7 mouse cellular contexts compared by ENCODE assay signal in the genomic region with DNA sequence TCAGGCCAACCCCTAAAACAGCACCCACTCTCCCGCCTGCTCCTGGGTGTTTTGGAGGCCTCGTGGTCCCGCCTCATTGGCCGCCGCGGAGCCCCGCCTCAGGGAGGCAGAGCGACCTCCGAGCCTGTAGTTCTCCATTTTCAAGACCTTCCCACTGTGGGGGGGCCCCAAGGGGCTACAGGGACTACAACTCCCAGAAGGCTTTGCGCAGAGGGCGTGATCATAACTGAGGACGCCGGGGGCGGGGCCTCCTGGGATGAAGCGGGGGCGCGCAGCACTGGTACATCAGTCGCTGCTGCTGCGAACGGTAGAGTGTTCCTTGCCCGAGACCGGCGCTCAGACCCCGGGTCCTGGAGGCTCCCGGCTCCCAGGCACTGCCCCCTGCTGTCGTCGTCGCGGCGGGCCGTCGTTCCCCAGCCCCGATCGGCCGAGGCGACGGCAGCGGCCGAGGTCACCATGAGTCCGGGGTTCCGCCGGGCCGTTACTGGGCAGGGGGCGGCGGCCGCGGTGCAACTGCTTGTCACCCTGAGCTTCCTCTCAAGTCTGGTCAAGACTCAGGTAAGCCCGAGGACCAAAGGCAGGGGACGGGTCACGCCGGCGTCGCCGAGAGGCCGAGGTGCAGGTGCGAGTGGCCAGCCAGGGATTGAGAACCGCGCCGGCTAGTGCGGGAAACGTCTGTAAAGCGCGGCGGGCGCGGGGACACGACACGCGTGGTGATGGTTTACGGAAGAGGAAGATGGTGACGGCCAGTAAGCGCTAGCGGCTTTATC. TPM values are rescaled to one million over a fixed set of nuclear protein-coding genes. Genes with fewer than 3 reads are reported as not detected.
DNase-seq lines count a peak whose midpoint lies in the region; ATAC-seq and TF ChIP-seq lines count a peak whose summit lies in the region.

TSS of gene Ero1lb (plus strand) at position 254 of the 770 bp plus-strand sequence.

- H3K4me1 ChIP-seq in intestine, postnatal 0 days (replicated peaks; ENCODE audit: control insufficient read depth, insufficient read depth, low read length), result no peaks in the 10 kb centered on the region; the same call in 1 of the 2 replicates
- H3K4me1 ChIP-seq in midbrain, embryonic 12.5 days, result peaks cover 6% of the 10 kb centered on the region; the same call in 1 of the 2 replicates
- H3K4me1 ChIP-seq in small intestine, adult 2 months (ENCODE audit: control insufficient read depth, insufficient read depth, insufficient read length, low read length), result no peaks in the 10 kb centered on the region; the same call in 1 of the 2 replicates

- no peaks in the 10 kb centered on the region for H3K36me3 ChIP-seq in intestine, postnatal 0 days (ENCODE audit: control insufficient read depth, insufficient read depth)
- H3K36me3 ChIP-seq in midbrain, embryonic 12.5 days, result no peaks in the 10 kb centered on the region
- no peaks in the 10 kb centered on the region for H3K36me3 ChIP-seq in small intestine, adult 2 months (ENCODE audit: control insufficient read depth, insufficient read depth, low read length)

- ATAC-seq in intestine, postnatal 0 days, result peak; percentile 96
- ATAC-seq in midbrain, embryonic 12.5 days (ENCODE audit: low FRiP score, low read depth), result peak; percentile 98

- TF ChIP-seq POLR2A in small intestine, adult 2 months (IDR thresholded peaks at IDR 0.05; ENCODE audit: low read depth, low read length), result peak; percentile 72; the same call in 1 of the 2 replicates

- no peaks in the 10 kb centered on the region; the same call in none of the 2 replicates for H3K27me3 ChIP-seq in intestine, postnatal 0 days (replicated peaks; ENCODE audit: control insufficient read depth, insufficient read depth, low read length)
- peaks cover 26% of the 10 kb centered on the region for H3K27me3 ChIP-seq in midbrain, embryonic 12.5 days
- no peaks in the 10 kb centered on the region for H3K27me3 ChIP-seq in small intestine, adult 2 months (ENCODE audit: control insufficient read depth, insufficient read depth, low read length)

- H3K4me2 ChIP-seq in intestine, postnatal 0 days (replicated peaks; ENCODE audit: low read depth), result peak within 1 kb of the TSS; percentile 92
- peak within 1 kb of the TSS; percentile 81 for H3K4me2 ChIP-seq in midbrain, embryonic 12.5 days (replicated peaks)

- H3K9me3 ChIP-seq in intestine, postnatal 0 days (ENCODE audit: control insufficient read depth), result no peaks in the 10 kb centered on the region
- no peaks in the 10 kb centered on the region for H3K9me3 ChIP-seq in midbrain, embryonic 12.5 days

- TF ChIP-seq CTCF in intestine, postnatal 0 days (IDR thresholded peaks at IDR 0.05; ENCODE audit: low read depth), result peak; percentile 59
- no peak for TF ChIP-seq CTCF in small intestine, adult 2 months (IDR thresholded peaks at IDR 0.05; ENCODE audit: extremely low read depth, insufficient read length, insufficient replicate concordance, low read depth, low read length)

- peak within 1 kb of the TSS; percentile 48 for H3K9ac ChIP-seq in intestine, postnatal 0 days (ENCODE audit: low read depth, low read length)
- peak within 1 kb of the TSS; percentile 77 for H3K9ac ChIP-seq in midbrain, embryonic 12.5 days (replicated peaks)

- H3K27ac ChIP-seq in intestine, postnatal 0 days (ENCODE audit: low read depth, low read length), result no peak within 1 kb of the TSS
- H3K27ac ChIP-seq in midbrain, embryonic 12.5 days (replicated peaks), result no peak within 1 kb of the TSS; the same call in 1 of the 2 replicates
- no peak within 1 kb of the TSS for H3K27ac ChIP-seq in small intestine, adult 2 months (ENCODE audit: insufficient read depth, low read depth, low read length)

- DNase-seq in adrenal gland, adult 8-10 months, result peak; percentile 99
- peak; percentile 98 for DNase-seq in embryo, embryonic 9.5 days (ENCODE audit: extremely low spot score)
- DNase-seq in gastrocnemius, postnatal 4 days (ENCODE audit: low spot score in 2 of 2), result peak; percentile 93 to 97
- DNase-seq in left cerebral cortex, postnatal 4 days, result peak; percentile 100

- WGBS in intestine, postnatal 0 days, result under 1% methylated on average over 70 of the region's 73 CpGs
- WGBS in midbrain, embryonic 12.5 days, result under 1% methylated on average over 73 of the region's 73 CpGs
- under 1% methylated on average over 73 of the region's 73 CpGs for WGBS in small intestine, adult 2 months

- intact Hi-C loops in left cerebral cortex, postnatal 4 days (cut with DNase I), result no loop called here

- peak within 1 kb of the TSS; percentile 88 for H3K4me3 ChIP-seq in intestine, postnatal 0 days (ENCODE audit: low read depth, low read length)
- peak within 1 kb of the TSS; percentile 78 for H3K4me3 ChIP-seq in midbrain, embryonic 12.5 days
- H3K4me3 ChIP-seq in small intestine, adult 2 months (ENCODE audit: low read depth, low read length), result peak within 1 kb of the TSS; percentile 89

RNA-seq across cellular contexts. Expression of gene Ero1lb, which starts in this region (rescaled TPM):
- total RNA-seq in adrenal gland, adult 8-10 months (2022), result 10 to 100 TPM; 17.7 to 24.2 (median 21.4) TPM
- total RNA-seq in gastrocnemius, postnatal 4 days (2021), result 1 to 10 TPM; 1.1 to 1.4 TPM
- polyA plus RNA-seq in intestine, postnatal 0 days (2015; fragmentation: Nextera tagmentation; extraction: Ambion mirVana), result 6.1 and 6.5 TPM in 2 replicates
- 1 to 10 TPM; 5.4 to 6.3 TPM for total RNA-seq in left cerebral cortex, postnatal 4 days (2021)
- polyA plus RNA-seq in midbrain, embryonic 12.5 days (2016; fragmentation: Nextera tagmentation; extraction: Ambion mirVana), result 13.7 and 15.6 TPM in 2 replicates
- 5.2 and 12.5 TPM in 2 replicates for polyA plus RNA-seq in small intestine, adult 2 months (2012; rRNA removed)
